In the genomic region with DNA sequence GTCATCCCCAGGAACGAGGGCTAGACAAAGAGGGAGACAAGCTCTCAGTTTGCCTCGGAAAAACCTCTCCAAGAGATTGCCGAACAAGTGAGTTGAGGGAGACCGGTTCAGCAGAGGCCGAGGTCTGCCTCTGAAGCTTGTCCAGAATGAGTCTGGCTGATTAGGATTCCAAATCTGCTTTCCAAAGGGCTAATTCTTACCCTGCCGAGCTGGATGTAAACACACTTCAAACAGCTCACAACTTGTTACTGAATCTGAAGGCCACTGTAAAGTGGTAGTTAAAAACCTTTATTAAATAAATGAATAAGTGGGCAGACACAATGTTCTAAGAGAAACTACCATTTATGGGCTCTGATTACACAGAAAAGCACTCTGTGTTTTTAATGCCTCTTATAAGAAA, we compare ENCODE assay signal across 26 mouse cellular contexts.
DNase-seq lines count a peak whose midpoint lies in the region; ATAC-seq and TF ChIP-seq lines count a peak whose summit lies in the region.
"Had no signal": no experiment of that assay in that cellular context is flagged by ENCODE, and none has a peak within 500 bp of the region (broad histone marks: within the 10 kb centered on the region; RNA-seq: fewer than 3 reads in every experiment).

No protein-coding gene starts in this region.

- H3K9ac ChIP-seq in midbrain, embryonic 11.5 days (ENCODE audit: low read length) = no peak overlapping the region
- no peak overlapping the region for H3K9ac ChIP-seq in midbrain, embryonic 13.5 days (replicated peaks)
- H3K9ac ChIP-seq: embryonic facial prominence, embryonic 12.5 days; embryonic facial prominence, embryonic 15.5 days; forebrain, embryonic 13.5 days; hindbrain, embryonic 13.5 days; intestine, embryonic 15.5 days had no signal

- H3K4me3 ChIP-seq in heart, embryonic 10.5 days = no peak overlapping the region
- no peak overlapping the region for H3K4me3 ChIP-seq in layer of hippocampus, adult 2 months
- H3K4me3 ChIP-seq in midbrain, embryonic 11.5 days (ENCODE audit: low read depth, low read length) = no peak overlapping the region
- no peak overlapping the region for H3K4me3 ChIP-seq in midbrain, embryonic 13.5 days (replicated peaks)
- H3K4me3 ChIP-seq: embryonic facial prominence, embryonic 12.5 days; embryonic facial prominence, embryonic 15.5 days; forebrain, embryonic 13.5 days; hindbrain, embryonic 10.5 days; hindbrain, embryonic 13.5 days; intestine, embryonic 15.5 days had no signal

- H3K27me3 ChIP-seq in heart, embryonic 10.5 days (ENCODE audit: insufficient read depth, poor library complexity, severe bottlenecking) = no peaks in the 10 kb centered on the region
- H3K27me3 ChIP-seq in midbrain, embryonic 11.5 days (ENCODE audit: control insufficient read depth, insufficient read depth, low read length) = no peaks in the 10 kb centered on the region
- H3K27me3 ChIP-seq in midbrain, embryonic 13.5 days = no peaks in the 10 kb centered on the region
- H3K27me3 ChIP-seq: embryonic facial prominence, embryonic 12.5 days; embryonic facial prominence, embryonic 15.5 days; forebrain, embryonic 13.5 days; hindbrain, embryonic 13.5 days; intestine, embryonic 15.5 days had no signal

- no peak overlapping the region for H3K4me2 ChIP-seq in midbrain, embryonic 11.5 days
- no peak overlapping the region for H3K4me2 ChIP-seq in midbrain, embryonic 13.5 days (replicated peaks)
- H3K4me2 ChIP-seq: embryonic facial prominence, embryonic 12.5 days; embryonic facial prominence, embryonic 15.5 days; forebrain, embryonic 13.5 days; heart, embryonic 11.5 days; hindbrain, embryonic 13.5 days; intestine, embryonic 15.5 days had no signal

- peak; percentile 51 for DNase-seq in heart, embryonic 10.5 days (ENCODE audit: low spot score)
- DNase-seq in heart, postnatal 4 days = no peak
- no peak for DNase-seq in layer of hippocampus, adult 2 months (ENCODE audit: low spot score in 2 of 2)
- no peak for DNase-seq in layer of hippocampus, adult 18-20 months (ENCODE audit: low spot score in 2 of 2)
- peak; percentile 68 for DNase-seq in midbrain, embryonic 11.5 days (ENCODE audit: low spot score, missing footprints)
- DNase-seq in Muller cell, postnatal 12 days (ENCODE audit: inconsistent ontology term) = no peak
- DNase-seq: adrenal gland, adult 8-10 months; adrenal gland, postnatal 25 days; cerebellum, adult 18-20 months; cerebellum, adult 9-10 months; cerebellum, postnatal 14 days; gastrocnemius, postnatal 25 days; heart, adult 18-20 months; heart, postnatal 14 days; kidney, adult 11 months had no signal

- H3K4me1 ChIP-seq in heart, embryonic 10.5 days = 0 out of 2 replicates have a peak, but pooled peaks cover 4% of the 10 kb centered on the region
- H3K4me1 ChIP-seq in midbrain, embryonic 11.5 days (ENCODE audit: control insufficient read depth, insufficient read depth, low read length) = peaks cover 3% of the 10 kb centered on the region
- peaks cover 3% of the 10 kb centered on the region; the same call in 1 of the 2 replicates for H3K4me1 ChIP-seq in midbrain, embryonic 13.5 days (replicated peaks)
- H3K4me1 ChIP-seq: embryonic facial prominence, embryonic 12.5 days; embryonic facial prominence, embryonic 15.5 days; intestine, embryonic 15.5 days had no signal

- H3K36me3 ChIP-seq in heart, embryonic 10.5 days = no peaks in the 10 kb centered on the region
- H3K36me3 ChIP-seq in midbrain, embryonic 11.5 days (ENCODE audit: control insufficient read depth, insufficient read depth, low read length) = no peaks in the 10 kb centered on the region
- no peaks in the 10 kb centered on the region for H3K36me3 ChIP-seq in midbrain, embryonic 13.5 days
- H3K36me3 ChIP-seq: embryonic facial prominence, embryonic 12.5 days; embryonic facial prominence, embryonic 15.5 days; hindbrain, embryonic 10.5 days; hindbrain, embryonic 13.5 days; intestine, embryonic 15.5 days had no signal

- WGBS in heart, embryonic 10.5 days = 23% methylated on average over 6 of the region's 6 CpGs
- 36% methylated on average over 6 of the region's 6 CpGs for WGBS in midbrain, embryonic 11.5 days
- WGBS in midbrain, embryonic 13.5 days = 35% methylated on average over 6 of the region's 6 CpGs

- H3K27ac ChIP-seq in heart, embryonic 10.5 days = peak overlapping the region; percentile 47; the same call in 1 of the 2 replicates
- peak overlapping the region; percentile 52 for H3K27ac ChIP-seq in layer of hippocampus, adult 2 months
- no peak overlapping the region for H3K27ac ChIP-seq in midbrain, embryonic 11.5 days (ENCODE audit: low read depth, low read length)
- no peak overlapping the region for H3K27ac ChIP-seq in midbrain, embryonic 13.5 days
- H3K27ac ChIP-seq: embryonic facial prominence, embryonic 12.5 days; embryonic facial prominence, embryonic 15.5 days; forebrain, embryonic 13.5 days; hindbrain, embryonic 10.5 days; hindbrain, embryonic 13.5 days; intestine, embryonic 15.5 days had no signal

- no peaks in the 10 kb centered on the region for H3K9me3 ChIP-seq in heart, embryonic 10.5 days
- no peaks in the 10 kb centered on the region for H3K9me3 ChIP-seq in midbrain, embryonic 11.5 days (ENCODE audit: control insufficient read depth, low read length)
- no peaks in the 10 kb centered on the region for H3K9me3 ChIP-seq in midbrain, embryonic 13.5 days
- H3K9me3 ChIP-seq: embryonic facial prominence, embryonic 12.5 days; embryonic facial prominence, embryonic 15.5 days; forebrain, embryonic 13.5 days; hindbrain, embryonic 10.5 days; hindbrain, embryonic 13.5 days; intestine, embryonic 15.5 days had no signal

- no peak for ATAC-seq in midbrain, embryonic 11.5 days (ENCODE audit: low FRiP score)
- ATAC-seq in midbrain, embryonic 13.5 days = no peak
- ATAC-seq: activated CD4-positive, CD25-positive, alpha-beta regulatory T cell, adult 4 months; CD4-positive, CD25-positive, alpha-beta regulatory T cell, adult 4 months; forebrain, embryonic 13.5 days; hindbrain, embryonic 16.5 days; intestine, embryonic 15.5 days had no signal

- TF ChIP-seq CTCF in layer of hippocampus, adult 2 months (conservative IDR thresholded peaks at IDR 0.05) = no peak

Comparison
In these comparisons a context has a peak if more than half of its experiments do, and no peak if none do; other contexts are left out.
1. DNase-seq: peak in heart, embryonic 10.5 days (single experiment) and midbrain, embryonic 11.5 days (single experiment); none in heart, postnatal 4 days (single experiment), layer of hippocampus, adult 2 months (0 of 2), layer of hippocampus, adult 18-20 months (0 of 2) and Muller cell, postnatal 12 days (single experiment).
2. H3K27ac ChIP-seq: peak in heart, embryonic 10.5 days (single experiment) and layer of hippocampus, adult 2 months (single experiment); none in midbrain, embryonic 11.5 days (single experiment) and midbrain, embryonic 13.5 days (single experiment).